Comparison of ENCODE assay signal across 10 mouse cellular contexts in genomic region chr3:138858649-138859048, GRCm38 (mm10).
DNase-seq lines count a peak whose midpoint lies in the region; ATAC-seq lines count a peak whose summit lies in the region.
"Had no signal": no experiment of that assay in that cellular context is flagged by ENCODE, and none has a peak within 500 bp of the region (broad histone marks: within the 10 kb centered on the region; RNA-seq: fewer than 3 reads in every experiment).

No protein-coding gene starts in this region.

- 0 out of 2 replicates have a peak overlapping the region, but pooled peaks have one; percentile 3 for H3K27ac ChIP-seq in forebrain, embryonic 14.5 days (ENCODE audit: low read depth, low read length)
- no peak overlapping the region for H3K27ac ChIP-seq in forebrain, embryonic 16.5 days (ENCODE audit: low read length)
- H3K27ac ChIP-seq in midbrain, embryonic 10.5 days (replicated peaks), result peak overlapping the region; percentile 73
- H3K27ac ChIP-seq in midbrain, embryonic 11.5 days (ENCODE audit: low read depth, low read length), result no peak overlapping the region
- H3K27ac ChIP-seq in hindbrain, embryonic 16.5 days (ENCODE audit: low read depth, low read length), result peak overlapping the region; percentile 67
- peak overlapping the region; percentile 85; the same call in 1 of the 2 replicates for H3K27ac ChIP-seq in stomach, embryonic 14.5 days (ENCODE audit: low read length)

- no peak for ATAC-seq in forebrain, embryonic 14.5 days
- ATAC-seq in forebrain, embryonic 16.5 days, result no peak
- ATAC-seq in midbrain, embryonic 11.5 days (ENCODE audit: low FRiP score), result no peak
- ATAC-seq in hindbrain, embryonic 16.5 days, result no peak
- no peak for ATAC-seq in stomach, embryonic 14.5 days (ENCODE audit: insufficient number of reproducible peaks, insufficient read depth, low FRiP score, low read depth)

- no peaks in the 10 kb centered on the region for H3K36me3 ChIP-seq in forebrain, embryonic 14.5 days (ENCODE audit: control insufficient read depth, insufficient read depth, low read length)
- no peaks in the 10 kb centered on the region for H3K36me3 ChIP-seq in forebrain, embryonic 16.5 days (ENCODE audit: control insufficient read depth, insufficient read depth)
- no peaks in the 10 kb centered on the region for H3K36me3 ChIP-seq in midbrain, embryonic 10.5 days
- no peaks in the 10 kb centered on the region for H3K36me3 ChIP-seq in midbrain, embryonic 11.5 days (ENCODE audit: control insufficient read depth, insufficient read depth, low read length)
- no peaks in the 10 kb centered on the region for H3K36me3 ChIP-seq in hindbrain, embryonic 16.5 days (ENCODE audit: control insufficient read depth, insufficient read depth, low read length)
- H3K36me3 ChIP-seq in stomach, embryonic 14.5 days (ENCODE audit: control insufficient read depth, insufficient read depth, low read length), result no peaks in the 10 kb centered on the region

- no peaks in the 10 kb centered on the region for H3K9me3 ChIP-seq in forebrain, embryonic 14.5 days (replicated peaks; ENCODE audit: control insufficient read depth, low read length)
- H3K9me3 ChIP-seq in forebrain, embryonic 16.5 days (ENCODE audit: control insufficient read depth, low read length), result no peaks in the 10 kb centered on the region
- H3K9me3 ChIP-seq in midbrain, embryonic 10.5 days (replicated peaks), result no peaks in the 10 kb centered on the region
- H3K9me3 ChIP-seq in midbrain, embryonic 11.5 days (ENCODE audit: control insufficient read depth, low read length), result no peaks in the 10 kb centered on the region
- no peaks in the 10 kb centered on the region for H3K9me3 ChIP-seq in hindbrain, embryonic 16.5 days (ENCODE audit: control insufficient read depth, low read length)
- H3K9me3 ChIP-seq in stomach, embryonic 14.5 days (ENCODE audit: control insufficient read depth, low read depth, low read length), result no peaks in the 10 kb centered on the region

- no peak overlapping the region for H3K4me2 ChIP-seq in forebrain, embryonic 14.5 days (ENCODE audit: low read length)
- no peak overlapping the region for H3K4me2 ChIP-seq in forebrain, embryonic 16.5 days (ENCODE audit: low read length)
- H3K4me2 ChIP-seq in midbrain, embryonic 11.5 days, result no peak overlapping the region
- no peak overlapping the region for H3K4me2 ChIP-seq in hindbrain, embryonic 16.5 days (ENCODE audit: low read length)
- no peak overlapping the region for H3K4me2 ChIP-seq in stomach, embryonic 14.5 days (replicated peaks; ENCODE audit: low read depth, low read length)

- H3K4me3 ChIP-seq in forebrain, embryonic 14.5 days (ENCODE audit: low read depth, low read length), result no peak overlapping the region
- H3K4me3 ChIP-seq in forebrain, embryonic 16.5 days (replicated peaks; ENCODE audit: low read length), result no peak overlapping the region
- no peak overlapping the region for H3K4me3 ChIP-seq in midbrain, embryonic 10.5 days
- H3K4me3 ChIP-seq in midbrain, embryonic 11.5 days (ENCODE audit: low read depth, low read length), result no peak overlapping the region
- H3K4me3 ChIP-seq in hindbrain, embryonic 16.5 days (ENCODE audit: low read length), result no peak overlapping the region
- H3K4me3 ChIP-seq in stomach, embryonic 14.5 days (ENCODE audit: low read depth, low read length), result no peak overlapping the region

- peaks cover 71% of the 10 kb centered on the region for H3K4me1 ChIP-seq in forebrain, embryonic 14.5 days (ENCODE audit: control insufficient read depth, insufficient read depth, low read length)
- peaks cover 80% of the 10 kb centered on the region for H3K4me1 ChIP-seq in forebrain, embryonic 16.5 days (replicated peaks; ENCODE audit: control insufficient read depth, insufficient read depth, low read length)
- H3K4me1 ChIP-seq in midbrain, embryonic 10.5 days, result peaks cover 72% of the 10 kb centered on the region
- H3K4me1 ChIP-seq in midbrain, embryonic 11.5 days (ENCODE audit: control insufficient read depth, insufficient read depth, low read length), result peaks cover 48% of the 10 kb centered on the region
- peaks cover 67% of the 10 kb centered on the region for H3K4me1 ChIP-seq in hindbrain, embryonic 16.5 days (ENCODE audit: control insufficient read depth, insufficient read depth, low read depth, low read length)
- H3K4me1 ChIP-seq in stomach, embryonic 14.5 days (ENCODE audit: control insufficient read depth, insufficient read depth, low read length), result peaks cover 36% of the 10 kb centered on the region

- no peak for DNase-seq in forebrain, embryonic 14.5 days (ENCODE audit: low spot score)
- no peak for DNase-seq in midbrain, embryonic 10.5 days (ENCODE audit: low spot score)
- DNase-seq in midbrain, embryonic 11.5 days (ENCODE audit: low spot score, missing footprints), result no peak
- DNase-seq in layer of hippocampus, postnatal 36 days, result no peak
- DNase-seq in retina, postnatal 1 day, result no peak
- DNase-seq: kidney, postnatal 36 days; liver had no signal

- H3K27me3 ChIP-seq in forebrain, embryonic 14.5 days (replicated peaks; ENCODE audit: control insufficient read depth, insufficient read depth, low read length), result no peaks in the 10 kb centered on the region
- H3K27me3 ChIP-seq in forebrain, embryonic 16.5 days (replicated peaks; ENCODE audit: control insufficient read depth, insufficient read depth, low read length), result no peaks in the 10 kb centered on the region
- H3K27me3 ChIP-seq in midbrain, embryonic 10.5 days (ENCODE audit: low read depth, poor library complexity, severe bottlenecking), result no peaks in the 10 kb centered on the region
- no peaks in the 10 kb centered on the region; the same call in 1 of the 2 replicates for H3K27me3 ChIP-seq in midbrain, embryonic 11.5 days (ENCODE audit: control insufficient read depth, insufficient read depth, low read length)
- H3K27me3 ChIP-seq in hindbrain, embryonic 16.5 days (replicated peaks; ENCODE audit: control insufficient read depth, insufficient read depth, low read length), result no peaks in the 10 kb centered on the region
- no peaks in the 10 kb centered on the region for H3K27me3 ChIP-seq in stomach, embryonic 14.5 days (ENCODE audit: control insufficient read depth, insufficient read depth, low read length)

- H3K9ac ChIP-seq in forebrain, embryonic 14.5 days (ENCODE audit: low read length), result no peak overlapping the region
- H3K9ac ChIP-seq in forebrain, embryonic 16.5 days (replicated peaks; ENCODE audit: low read depth, low read length), result no peak overlapping the region
- H3K9ac ChIP-seq in midbrain, embryonic 11.5 days (ENCODE audit: low read length), result no peak overlapping the region; the same call in 1 of the 2 replicates
- H3K9ac ChIP-seq in hindbrain, embryonic 16.5 days (ENCODE audit: low read depth, low read length), result peak overlapping the region; percentile 9; the same call in 1 of the 2 replicates
- no peak overlapping the region for H3K9ac ChIP-seq in stomach, embryonic 14.5 days (replicated peaks; ENCODE audit: low read depth, low read length)

- WGBS in forebrain, embryonic 14.5 days, result 70% methylated on average over 6 of the region's 6 CpGs
- WGBS in forebrain, embryonic 16.5 days, result 74% methylated on average over 6 of the region's 6 CpGs
- WGBS in midbrain, embryonic 10.5 days, result 90% methylated on average over 6 of the region's 6 CpGs
- WGBS in midbrain, embryonic 11.5 days, result 84% methylated on average over 6 of the region's 6 CpGs
- WGBS in hindbrain, embryonic 16.5 days, result 63% methylated on average over 6 of the region's 6 CpGs
- 67% methylated on average over 6 of the region's 6 CpGs for WGBS in stomach, embryonic 14.5 days

Comparison
In these comparisons a context has a peak if more than half of its experiments do, and no peak if none do; other contexts are left out.
1. H3K27ac ChIP-seq: peak in forebrain, embryonic 14.5 days (single experiment), midbrain, embryonic 10.5 days (single experiment), hindbrain, embryonic 16.5 days (single experiment) and stomach, embryonic 14.5 days (single experiment); none in forebrain, embryonic 16.5 days (single experiment) and midbrain, embryonic 11.5 days (single experiment).